Mouse (Mus musculus) stomach, embryonic 14.5 days (tissue): Measurements from ENCODE around the gene Arhgef10l. TPM values are rescaled to one million over a fixed set of nuclear protein-coding genes. Genes with fewer than 3 reads are reported as not detected.

Experiments
- ATAC-seq: fragments of 200-750 bp; cut with Nextera tagmentation; 2 replicates; pipeline ENCODE4 v1.8.0; 2017; ENCODE audit warnings: low read depth, moderate TSS enrichment; ENCODE audit not compliant: insufficient number of reproducible peaks, insufficient read depth, low FRiP score
- H3K27ac ChIP-seq: fragments of 300-500 bp; sonication (generic); 2 replicates; pipeline ENCODE4 v1.5.1; 2014; ENCODE audit warnings: mild to moderate bottlenecking, low read length, moderate library complexity, mixed read lengths
- H3K27me3 ChIP-seq: fragments of 300-500 bp; sonication (generic); 2 replicates; pipeline ENCODE4 v1.6.1; 2014; ENCODE audit warnings: low read length, control low read depth, mixed read lengths; ENCODE audit not compliant: control insufficient read depth, insufficient read depth
- H3K36me3 ChIP-seq: fragments of 300-500 bp; sonication (generic); 2 replicates; pipeline ENCODE4 v1.6.1; 2014; ENCODE audit warnings: mild to moderate bottlenecking, control low read depth, low read length, moderate library complexity, mixed read lengths; ENCODE audit not compliant: control insufficient read depth, insufficient read depth
- H3K4me1 ChIP-seq: fragments of 300-500 bp; sonication (generic); 2 replicates; pipeline ENCODE4 v1.6.1; 2014; ENCODE audit warnings: low read length, control low read depth, mixed read lengths; ENCODE audit not compliant: control insufficient read depth, insufficient read depth
- H3K4me2 ChIP-seq: fragments of 300-500 bp; sonication (generic); replicated peaks from 2 replicates; pipeline ENCODE4 v1.6.1; 2014; ENCODE audit warnings: low read depth, low read length, control low read depth
- H3K4me3 ChIP-seq: fragments of 300-500 bp; sonication (generic); 2 replicates; pipeline ENCODE4 v1.5.1; 2014; ENCODE audit warnings: low read depth, low read length, control low read depth
- H3K9ac ChIP-seq: fragments of 300-500 bp; sonication (generic); replicated peaks from 2 replicates; pipeline ENCODE4 v1.6.1; 2014; ENCODE audit warnings: low read depth, mild to moderate bottlenecking, control low read depth, low read length, moderate library complexity, mixed read lengths
- H3K9me3 ChIP-seq: fragments of 300-500 bp; sonication (generic); 2 replicates; pipeline ENCODE4 v1.6.1; 2016; ENCODE audit warnings: low read depth, low read length, control low read depth; ENCODE audit not compliant: control insufficient read depth
- WGBS: fragments of 180-500 bp; shearing (Covaris S2); extraction: QIAGEN DNeasy Blood & Tissue Kit; methylation state at CpG from one replicate; pipeline ENCODE4 v1.1.7; 2014; 5-methylcytosine and 5-hydroxymethylcytosine counted together
- polyA plus RNA-seq: library from polyadenylated mRNA; unstranded; fragments of >200 nt; fragmentation: Nextera tagmentation; extraction: Ambion mirVana; gene quantifications from 2 replicates; pipeline ENCODE4 v1.2.1, GENCODE M21; 2014

Arhgef10l gene
- polyA plus RNA-seq, 1 experiment from 2014 or later, result 9.9 TPM

GRCm38 (mm10) chr4:140597378-140597777, 68.4 kb downstream of the Arhgef10l start:
- Histone ChIP-seq H3K4me3 (no peak overlapping the region), H3K9ac (no peak overlapping the region), H3K27me3 (no peaks in the 10 kb centered on the region), H3K4me2 (no peak overlapping the region), H3K27ac (no peak overlapping the region), H3K36me3 (no peaks in the 10 kb centered on the region), H3K9me3 (no peaks in the 10 kb centered on the region), H3K4me1 (no peaks in the 10 kb centered on the region)
- no peak for ATAC-seq
- 93% methylated on average over 5 of the region's 5 CpGs for WGBS

DNA sequence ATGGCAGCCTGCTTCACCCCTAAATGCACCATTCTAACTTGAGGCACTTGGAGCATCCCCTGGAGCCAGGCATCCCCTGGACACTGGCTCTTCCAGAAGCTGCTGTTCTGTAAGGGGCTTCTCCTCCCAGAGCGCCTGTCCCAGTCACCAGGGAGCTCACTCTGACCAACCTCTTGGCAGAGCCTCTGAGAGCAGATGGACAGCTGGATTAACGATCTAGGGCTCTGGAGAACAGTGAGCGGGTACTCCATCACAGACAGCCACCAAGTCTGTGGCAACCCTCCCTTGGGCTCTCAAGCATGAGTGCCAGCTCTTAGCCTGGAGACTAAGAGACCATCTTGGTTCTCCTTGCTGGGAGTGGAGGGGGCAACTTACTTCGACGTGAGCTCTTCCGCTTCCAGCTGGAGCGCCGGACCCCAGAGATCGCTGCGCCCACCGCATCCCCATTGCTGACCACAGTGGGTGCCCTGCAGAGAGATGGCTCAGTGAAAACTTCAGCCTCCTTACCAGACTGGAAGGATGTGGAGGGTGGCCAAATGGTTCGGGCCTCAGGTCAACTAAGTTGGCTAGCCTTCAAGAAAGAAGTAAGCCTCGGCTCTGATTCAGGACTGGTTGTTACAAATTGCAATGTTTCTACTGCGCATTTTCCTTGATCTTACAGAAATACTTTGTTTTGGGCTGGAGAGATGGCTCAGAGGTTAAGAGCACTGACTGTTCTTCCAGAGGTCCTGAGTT, 71.9 kb downstream of the Arhgef10l start:
- Histone ChIP-seq H3K27ac (no peak overlapping the region), H3K36me3 (peaks cover 3% of the 10 kb centered on the region; the same call in 1 of the 2 replicates), H3K4me2 (no peak overlapping the region), H3K4me1 (no peaks in the 10 kb centered on the region), H3K27me3 (no peaks in the 10 kb centered on the region), H3K9me3 (no peaks in the 10 kb centered on the region), H3K9ac (no peak overlapping the region), H3K4me3 (no peak overlapping the region)
- 87% methylated on average over 14 of the region's 14 CpGs for WGBS
- ATAC-seq, result no peak

GRCm38 (mm10) chr4:140592990-140593770, 72.6 kb downstream of the Arhgef10l start:
- 59% methylated on average over 16 of the region's 16 CpGs for WGBS
- peaks cover 3% of the 10 kb centered on the region; the same call in 1 of the 2 replicates for H3K36me3 ChIP-seq
- no peaks in the 10 kb centered on the region for H3K27me3 ChIP-seq
- H3K4me2 ChIP-seq, result no peak overlapping the region
- H3K9me3 ChIP-seq, result no peaks in the 10 kb centered on the region
- no peak overlapping the region for H3K4me3 ChIP-seq
- peak; percentile 36; the same call in 1 of the 2 replicates for ATAC-seq
- H3K4me1 ChIP-seq, result no peaks in the 10 kb centered on the region
- H3K9ac ChIP-seq, result no peak overlapping the region
- H3K27ac ChIP-seq, result no peak overlapping the region

GRCm38 (mm10) chr4:140592217-140592759, 73.5 kb downstream of the Arhgef10l start:
- Histone ChIP-seq H3K4me3 (no peak overlapping the region), H3K9ac (no peak overlapping the region), H3K36me3 (peaks cover 3% of the 10 kb centered on the region; the same call in 1 of the 2 replicates), H3K4me1 (no peaks in the 10 kb centered on the region), H3K4me2 (no peak overlapping the region), H3K9me3 (no peaks in the 10 kb centered on the region), H3K27ac (no peak overlapping the region), H3K27me3 (no peaks in the 10 kb centered on the region)
- 29% methylated on average over 11 of the region's 11 CpGs for WGBS
- no peak for ATAC-seq

DNA sequence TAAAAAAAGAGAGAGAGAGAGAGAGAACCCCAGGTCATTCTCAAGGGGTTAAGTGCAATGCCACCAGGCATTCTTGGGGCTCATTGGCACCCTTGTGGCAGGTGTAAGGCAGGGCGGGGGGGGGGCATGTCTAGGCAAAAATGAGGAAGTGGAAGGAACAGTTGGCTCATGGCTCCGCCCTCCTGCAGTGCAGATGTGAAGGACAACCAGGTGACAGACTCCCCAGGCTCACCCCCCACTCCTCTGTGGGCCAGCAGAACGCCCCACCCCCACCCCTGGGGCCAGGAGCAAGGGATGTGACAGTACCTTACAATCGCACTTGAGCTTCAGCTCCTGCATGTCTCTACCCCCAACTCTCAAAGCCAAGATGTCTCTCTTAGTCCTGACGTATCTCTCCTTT, 79.3 kb downstream of the Arhgef10l start:
- Histone ChIP-seq H3K4me1 (no peaks in the 10 kb centered on the region), H3K9me3 (no peaks in the 10 kb centered on the region), H3K4me2 (no peak overlapping the region), H3K27me3 (no peaks in the 10 kb centered on the region), H3K4me3 (no peak overlapping the region), H3K9ac (no peak overlapping the region), H3K27ac (no peak overlapping the region), H3K36me3 (peaks cover 3% of the 10 kb centered on the region; the same call in 1 of the 2 replicates)
- 73% methylated on average over 5 of the region's 5 CpGs for whole genome bisulfite sequencing
- ATAC-seq, result no peak

- ATAC-seq, result no peak
- peaks cover 7% of the 10 kb centered on the region; the same call in 1 of the 2 replicates for H3K36me3 ChIP-seq
- no peak overlapping the region for H3K4me2 ChIP-seq
- H3K9ac ChIP-seq, result no peak overlapping the region
- 66% methylated on average over 5 of the region's 5 CpGs for WGBS
- no peaks in the 10 kb centered on the region for H3K4me1 ChIP-seq
- no peak overlapping the region for H3K27ac ChIP-seq
- no peaks in the 10 kb centered on the region for H3K9me3 ChIP-seq
- H3K4me3 ChIP-seq, result no peak overlapping the region
- H3K27me3 ChIP-seq, result no peaks in the 10 kb centered on the region
These were observed 81.6 kb downstream of the Arhgef10l start for GRCm38 (mm10) chr4:140584240-140584639.

GRCm38 (mm10) chr4:140582390-140583088, 83.3 kb downstream of the Arhgef10l start:
- H3K27ac ChIP-seq, result no peak overlapping the region
- H3K9me3 ChIP-seq, result no peaks in the 10 kb centered on the region
- WGBS, result 80% methylated on average over 14 of the region's 15 CpGs
- ATAC-seq, result no peak
- no peak overlapping the region for H3K4me2 ChIP-seq
- peaks cover 18% of the 10 kb centered on the region; the same call in 1 of the 2 replicates for H3K36me3 ChIP-seq
- H3K27me3 ChIP-seq, result no peaks in the 10 kb centered on the region
- no peak overlapping the region for H3K9ac ChIP-seq
- no peaks in the 10 kb centered on the region for H3K4me1 ChIP-seq
- no peak overlapping the region for H3K4me3 ChIP-seq

DNA sequence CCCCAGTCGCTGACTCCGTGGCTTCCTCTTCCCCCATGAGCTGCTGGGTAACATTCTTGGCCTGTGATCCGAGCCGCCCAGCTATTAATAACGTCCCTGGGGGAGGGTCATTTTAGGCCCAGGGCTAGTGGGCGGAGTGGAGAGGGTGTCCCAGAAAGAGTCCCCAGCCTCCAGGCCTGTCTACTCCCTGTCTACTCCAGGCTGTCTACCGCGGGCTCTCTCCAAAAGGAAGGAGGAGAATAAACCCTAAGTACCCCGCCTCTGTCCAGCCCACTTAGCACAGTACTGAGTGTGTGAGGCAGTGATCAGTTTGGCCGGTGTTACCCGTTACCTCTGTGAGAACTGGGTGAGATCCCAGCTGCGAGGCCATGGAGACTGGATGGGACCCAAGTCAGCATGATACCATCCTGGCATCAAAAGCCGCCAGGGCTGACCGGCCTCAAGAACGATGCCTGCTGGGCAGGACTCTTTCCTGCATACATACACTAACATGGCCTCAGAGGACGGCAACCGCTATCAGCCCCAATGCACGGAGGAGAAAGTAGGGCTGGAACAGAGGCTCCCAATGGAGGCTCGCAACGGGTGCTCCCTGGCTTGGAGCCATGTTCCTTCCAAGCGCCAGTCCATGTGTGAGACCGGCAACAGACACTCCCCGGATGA, 84.0 kb downstream of the Arhgef10l start:
- H3K27ac ChIP-seq, result no peak overlapping the region
- no peaks in the 10 kb centered on the region for H3K27me3 ChIP-seq
- WGBS, result 74% methylated on average over 23 of the region's 23 CpGs
- no peak overlapping the region for H3K4me3 ChIP-seq
- no peak for ATAC-seq
- H3K4me2 ChIP-seq, result no peak overlapping the region
- no peak overlapping the region for H3K9ac ChIP-seq
- no peaks in the 10 kb centered on the region for H3K9me3 ChIP-seq
- peaks cover 24% of the 10 kb centered on the region for H3K36me3 ChIP-seq
- no peaks in the 10 kb centered on the region for H3K4me1 ChIP-seq
